Mouse (Mus musculus): Measurements from ENCODE around the gene Aqp9.

The Aqp9 gene

DNA sequence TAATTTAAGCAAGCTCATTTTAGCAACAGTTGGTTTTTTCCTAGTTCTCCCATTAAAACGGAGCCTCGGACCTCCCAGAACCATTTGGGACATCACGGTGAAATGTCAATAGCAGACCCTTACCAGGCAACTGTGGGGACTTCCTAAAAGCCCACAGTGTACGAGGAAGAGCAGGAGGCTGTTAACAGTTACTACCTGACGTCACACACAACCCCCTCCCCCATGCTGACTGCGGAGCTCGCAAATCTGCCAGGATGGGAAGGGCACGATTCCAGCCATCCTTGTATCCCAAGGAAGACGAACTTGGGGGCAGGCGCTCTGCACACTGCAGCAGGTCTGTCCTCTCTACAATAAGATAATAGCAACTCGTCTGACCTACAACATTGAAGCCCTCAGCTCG is at the start of gene Aqp9:
Gene Aqp9 (minus strand): TSS at position 172 of the 400 bp plus-strand sequence.
- DNase-seq (ENCODE audit: inconsistent age in 2 of 2, low spot score in 1 of 2), result no peak

DNA sequence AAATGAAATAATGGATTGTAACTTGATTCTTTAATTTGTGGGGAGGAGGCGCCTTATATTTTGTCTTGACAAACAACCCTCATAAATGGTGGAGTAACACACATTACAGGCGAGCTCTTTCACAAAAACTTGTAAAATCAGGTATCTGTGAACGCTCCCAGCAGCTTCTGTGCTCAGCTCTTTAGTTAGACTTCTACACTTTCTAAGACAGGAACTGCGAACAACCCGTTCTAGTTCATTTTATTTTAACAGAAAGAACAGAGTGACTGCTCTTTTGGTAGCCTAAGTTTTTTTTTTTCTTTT is 49.3 kb upstream of the Aqp9 start:
- no peak for DNase-seq (ENCODE audit: inconsistent age in 2 of 2, low spot score in 1 of 2)

DNA sequence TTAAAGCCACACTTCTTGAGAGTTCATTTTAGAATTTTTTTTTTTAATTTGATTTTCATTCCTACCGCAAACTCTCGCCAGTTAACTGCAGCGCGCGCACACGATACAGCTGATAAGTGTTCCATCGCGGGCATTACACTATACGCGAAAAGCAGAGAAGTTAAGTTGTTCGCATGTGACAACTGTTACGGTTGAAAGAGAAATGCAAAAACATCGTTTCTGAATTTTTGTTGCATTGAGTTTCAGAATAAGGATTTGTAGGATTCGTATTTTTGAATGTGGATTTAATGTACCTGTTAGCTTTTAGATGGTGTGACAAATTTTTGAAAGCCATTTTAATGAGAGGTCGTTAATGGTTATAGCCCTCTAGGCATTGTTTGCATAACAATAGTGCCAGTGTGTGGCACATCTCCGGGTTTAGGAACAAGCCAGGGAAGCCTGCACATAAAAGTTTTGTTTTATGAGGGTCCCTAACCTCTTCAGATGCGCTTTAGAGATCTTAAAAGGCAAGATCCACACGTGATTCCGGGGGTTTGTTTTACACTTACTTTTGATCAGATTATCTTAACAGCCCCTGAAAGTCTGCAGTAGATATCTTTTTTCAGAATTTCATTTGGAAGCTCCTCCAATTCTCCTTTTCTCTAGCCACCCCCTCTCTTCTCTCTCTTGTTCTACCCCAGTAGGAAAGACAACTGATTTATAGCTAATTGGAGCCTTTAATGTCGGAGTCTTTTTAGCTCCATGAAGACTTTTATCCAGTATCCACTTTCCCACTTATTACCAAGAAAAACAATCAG is 48.7 kb upstream of the Aqp9 start:
- DNase-seq (ENCODE audit: inconsistent age in 2 of 2, low spot score in 1 of 2), result peak; percentile 8 to 63

DNA sequence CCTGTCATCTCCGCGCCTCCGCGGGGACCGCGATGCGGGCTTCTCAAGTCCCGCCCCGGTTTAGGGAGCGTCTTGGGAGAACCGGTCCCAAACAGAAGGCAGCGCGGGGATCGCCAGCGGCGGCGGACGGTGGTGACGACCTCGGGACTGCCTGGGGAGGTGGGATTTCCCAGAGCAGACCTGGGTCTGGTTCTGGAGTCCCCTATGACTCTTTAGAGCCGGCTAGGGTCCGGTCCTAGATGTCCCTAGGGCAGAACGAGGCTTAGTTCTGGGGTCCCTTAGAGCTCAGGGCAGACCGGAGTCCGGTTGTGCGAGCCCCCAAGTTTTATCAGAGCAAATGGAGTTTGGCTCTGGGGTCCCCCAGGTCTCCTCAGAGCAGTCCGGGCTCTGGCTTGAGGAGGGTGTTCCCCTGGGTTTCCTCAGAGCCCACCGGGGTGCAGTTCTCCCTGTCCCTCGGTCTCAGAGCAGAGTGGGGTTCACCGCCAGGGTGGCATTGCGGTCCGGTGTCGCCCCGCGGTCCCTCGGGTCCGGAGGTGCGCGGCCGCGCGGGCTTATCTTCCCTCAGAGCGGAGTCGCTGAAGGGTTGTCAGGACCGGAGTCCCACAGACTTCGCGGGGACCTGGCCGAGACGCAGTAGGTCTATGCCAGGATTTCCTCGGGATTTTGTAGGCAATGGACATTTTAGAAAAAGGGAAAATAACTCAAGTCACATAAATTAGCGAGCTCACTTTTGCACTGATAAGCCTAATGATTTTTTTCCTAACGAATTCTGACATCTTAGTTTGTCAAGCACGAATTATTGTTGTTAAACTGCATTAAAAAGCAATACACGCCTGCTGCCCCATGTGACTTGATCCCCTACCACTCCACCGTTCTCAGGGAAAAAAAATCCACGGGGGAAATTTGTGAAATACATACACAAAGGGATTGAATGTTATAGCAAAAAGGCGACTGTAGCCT is 47.8 kb upstream of the Aqp9 start:
- peak; percentile 40 to 83 for DNase-seq (ENCODE audit: inconsistent age in 2 of 2, low spot score in 1 of 2)

DNA sequence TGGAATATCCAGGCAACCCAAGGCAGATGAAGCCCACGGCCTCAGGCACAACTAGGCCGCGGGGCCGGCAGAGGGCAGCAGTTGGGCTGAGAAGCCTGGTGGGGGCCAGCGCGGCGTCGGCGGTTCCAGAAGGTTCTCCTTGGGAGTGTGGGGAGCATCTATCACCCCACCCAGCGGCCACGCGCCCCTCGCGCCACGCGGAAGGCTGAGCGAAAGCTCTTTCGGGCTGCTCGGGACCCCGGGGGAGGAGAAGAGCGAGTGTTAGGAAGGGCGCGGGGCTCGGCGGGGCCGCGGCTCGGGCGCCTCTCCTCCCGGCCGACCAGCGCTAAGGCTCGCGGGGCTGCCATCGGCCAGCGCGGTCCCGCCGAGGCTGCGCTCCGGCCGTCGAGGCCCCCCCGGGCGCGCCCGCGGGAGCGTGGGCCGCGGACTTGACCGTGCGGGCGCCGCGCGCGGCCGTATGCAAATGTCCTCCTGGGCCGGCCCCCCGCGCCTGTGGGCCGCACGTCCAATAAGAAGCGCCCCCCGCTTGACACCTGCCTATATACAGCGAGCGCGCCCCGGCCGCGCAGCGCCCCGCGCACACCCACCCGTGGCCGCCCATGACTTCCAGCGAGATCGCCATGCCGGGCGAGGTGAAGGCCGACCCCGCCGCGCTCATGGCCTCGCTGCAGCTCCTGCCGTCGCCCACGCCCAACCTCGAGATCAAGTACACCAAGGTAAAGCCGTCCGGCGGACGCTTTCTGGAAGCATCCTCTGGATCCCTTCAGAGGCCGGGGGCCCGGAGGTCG is 47.0 kb upstream of the Aqp9 start, which contains the start of gene Aldh1a2:
Gene Aldh1a2 (plus strand): TSS at position 542 of the 788 bp plus-strand sequence.
- DNase-seq (ENCODE audit: inconsistent age in 2 of 2, low spot score in 1 of 2), result peak; percentile 83 to 93

DNA sequence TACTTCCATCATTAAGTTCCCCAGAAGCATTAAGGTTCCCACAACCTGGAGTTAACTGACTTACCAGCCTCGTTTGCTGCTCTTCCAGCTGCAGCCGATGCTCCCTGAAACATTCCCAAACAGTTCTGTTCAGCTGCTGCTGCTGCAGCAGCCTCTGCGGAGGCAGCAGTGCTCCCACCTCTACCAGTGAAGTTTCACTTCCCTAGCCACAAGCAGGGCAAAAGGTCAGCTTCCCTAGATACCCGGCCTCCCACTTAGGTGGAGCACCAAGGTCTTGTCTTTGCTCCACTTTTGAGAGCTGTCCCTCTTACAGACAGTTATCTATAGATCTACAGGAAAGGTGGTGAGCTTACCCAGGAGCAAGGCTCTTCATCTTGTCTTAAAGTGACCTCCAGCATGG is 45.2 kb upstream of the Aqp9 start:
- no peak for DNase-seq (ENCODE audit: inconsistent age in 2 of 2, low spot score in 1 of 2)

DNA sequence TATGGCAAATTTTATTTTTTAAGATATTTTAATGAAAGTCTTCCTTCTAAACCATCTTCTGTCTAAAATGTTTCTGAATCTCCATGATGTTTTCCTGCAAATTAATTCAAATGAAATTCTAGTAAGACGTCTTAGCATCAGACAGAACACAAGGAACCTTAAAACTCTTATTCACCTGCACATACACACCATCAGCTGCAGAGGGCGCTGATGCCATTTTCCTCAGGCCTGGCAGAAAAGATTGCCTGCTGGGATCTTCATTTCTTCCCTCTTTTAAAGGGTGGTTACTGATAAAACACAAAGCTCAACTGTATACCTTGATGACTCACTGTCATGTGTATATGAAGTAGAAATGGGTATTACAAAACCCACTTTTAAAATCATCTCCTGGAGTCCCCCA is 42.4 kb upstream of the Aqp9 start:
- peak; percentile 33 to 69 for DNase-seq (ENCODE audit: inconsistent age in 2 of 2, low spot score in 1 of 2)

DNA sequence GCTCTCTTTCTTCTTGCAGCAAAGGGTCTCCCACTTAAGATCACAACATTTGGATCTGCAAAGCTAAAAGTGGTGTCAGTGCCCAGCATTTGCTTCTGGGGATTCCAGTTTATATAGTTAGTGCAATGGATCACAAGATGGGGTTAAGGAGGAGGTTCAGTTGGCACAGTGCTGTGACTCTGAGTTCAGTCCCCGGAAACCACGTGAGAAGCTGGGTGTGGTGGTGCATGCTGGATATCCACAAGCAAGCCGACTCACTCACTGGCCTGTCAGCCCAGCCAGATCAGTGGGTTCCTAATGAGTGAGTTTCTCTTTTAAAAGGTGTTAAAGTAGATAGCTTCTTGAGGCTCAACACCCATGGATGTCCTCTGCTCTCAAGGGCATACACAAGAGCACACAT is 40.8 kb upstream of the Aqp9 start:
- DNase-seq (ENCODE audit: inconsistent age in 2 of 2, low spot score in 1 of 2), result no peak

DNA sequence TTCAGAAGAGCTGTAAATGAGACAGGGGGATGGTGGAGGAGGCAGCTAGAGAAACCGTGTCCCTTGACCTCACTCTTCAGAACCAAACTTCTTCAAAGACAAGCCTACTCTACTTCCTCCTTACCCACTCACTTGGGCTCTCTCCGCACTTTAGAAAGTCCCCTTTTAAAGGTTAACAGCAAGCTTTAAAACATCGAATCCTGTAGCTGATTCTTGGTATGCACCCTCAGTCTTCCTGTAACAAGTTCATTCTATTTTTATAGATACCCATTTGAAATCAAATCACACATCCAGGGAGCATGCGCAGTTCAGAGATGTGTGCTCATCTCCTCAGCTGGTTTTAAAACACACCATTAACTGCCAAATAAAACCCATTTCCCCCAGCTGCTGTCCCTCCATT is 33.8 kb upstream of the Aqp9 start:
- DNase-seq (ENCODE audit: inconsistent age in 2 of 2, low spot score in 1 of 2), result no peak

DNA sequence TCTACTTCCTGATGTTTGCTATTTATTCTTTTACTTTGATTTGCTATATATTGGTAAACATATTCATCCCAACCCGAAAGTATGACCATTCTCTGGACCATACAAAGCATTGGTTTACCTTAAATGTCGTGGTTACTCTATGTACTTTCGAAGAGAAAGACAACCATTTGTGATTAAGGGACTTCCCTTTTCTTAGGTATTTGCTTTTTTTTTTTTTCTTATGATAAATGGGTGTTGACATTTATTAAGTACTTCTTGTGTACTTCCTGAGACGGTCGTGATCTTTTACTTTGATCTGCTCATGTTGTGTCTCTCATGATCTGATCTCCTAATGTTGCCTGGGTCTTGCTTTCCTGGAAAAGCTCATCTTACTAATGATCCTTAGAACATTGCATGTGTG is 30.3 kb upstream of the Aqp9 start:
- DNase-seq (ENCODE audit: inconsistent age in 2 of 2, low spot score in 1 of 2), result no peak

DNA sequence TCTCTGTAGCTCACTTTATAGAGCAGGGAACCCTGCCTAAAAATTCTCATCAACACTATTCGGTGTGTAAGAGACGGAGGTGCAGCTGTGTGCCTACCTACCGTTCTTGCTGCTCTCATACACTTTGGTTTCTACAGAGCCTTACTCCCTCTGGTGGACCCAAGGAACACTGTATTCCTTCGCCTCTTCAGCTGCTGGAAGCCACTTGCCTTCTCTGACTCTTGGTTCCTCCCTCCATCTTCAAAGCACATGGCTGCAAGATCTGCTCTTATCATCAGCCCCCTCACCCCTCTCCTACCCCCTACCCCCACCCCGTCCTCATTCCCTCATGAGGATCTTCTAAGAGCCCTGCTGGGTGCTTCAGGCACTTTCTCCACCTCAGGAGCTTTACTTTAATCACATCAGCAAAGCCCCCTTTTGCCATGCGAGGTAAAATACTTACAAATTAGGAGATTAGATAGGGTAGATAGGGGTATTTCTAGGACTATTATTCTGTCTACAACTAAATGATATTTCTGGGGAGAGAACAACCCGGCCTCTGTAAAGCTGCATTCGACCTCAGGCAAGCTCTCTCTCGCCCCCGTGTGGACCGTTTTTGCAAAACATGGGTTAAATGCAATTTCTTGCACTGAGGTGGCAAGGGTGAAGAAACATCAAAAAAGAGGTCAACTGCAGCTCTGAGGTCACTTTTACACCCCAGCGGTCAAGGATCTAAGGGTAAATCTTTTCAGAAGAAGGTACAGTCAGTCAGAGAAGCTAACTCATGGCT is 20.3 kb upstream of the Aqp9 start:
- DNase-seq (ENCODE audit: inconsistent age in 2 of 2, low spot score in 1 of 2), result peak; percentile 51 to 90

DNA sequence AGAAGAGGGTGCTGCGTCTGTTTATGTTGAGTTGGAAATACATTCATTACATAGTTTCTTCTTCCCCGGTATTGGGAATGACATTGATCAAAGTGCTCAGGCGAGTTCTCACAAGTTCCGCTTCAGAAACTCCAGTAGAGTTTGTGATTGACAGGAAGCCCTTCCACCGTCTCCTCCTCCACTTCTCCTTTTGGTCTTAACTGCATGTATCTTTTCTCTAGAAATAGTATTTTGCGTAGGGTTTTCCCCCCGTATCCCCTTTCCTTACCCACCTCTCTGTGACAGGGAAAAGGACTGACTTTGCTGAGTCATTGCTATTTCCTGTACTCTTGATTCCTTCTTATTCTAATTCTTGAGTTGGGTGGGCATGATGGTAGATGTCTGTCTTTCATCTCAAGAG is 18.9 kb upstream of the Aqp9 start:
- DNase-seq (ENCODE audit: inconsistent age in 2 of 2, low spot score in 1 of 2), result no peak

DNA sequence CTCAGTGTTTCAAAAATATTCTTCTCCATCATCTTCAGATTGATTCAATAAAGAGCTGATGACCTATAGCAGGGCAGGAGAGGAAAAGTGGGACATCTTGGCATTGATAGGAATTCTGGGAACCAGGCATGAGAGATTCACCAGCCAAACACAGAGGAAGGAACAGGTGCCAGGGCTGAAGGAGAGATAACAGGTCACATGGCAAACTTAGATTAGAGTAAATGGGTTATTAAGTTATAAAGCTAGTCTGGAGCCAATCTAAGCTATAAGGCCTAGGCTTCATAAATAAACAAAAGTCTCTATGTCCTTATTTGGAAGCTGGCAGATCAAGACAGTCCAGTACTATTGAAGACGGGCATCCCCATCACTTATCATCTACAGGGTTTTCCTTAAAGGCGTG is 17.3 kb upstream of the Aqp9 start:
- no peak for DNase-seq (ENCODE audit: inconsistent age in 2 of 2, low spot score in 1 of 2)

DNA sequence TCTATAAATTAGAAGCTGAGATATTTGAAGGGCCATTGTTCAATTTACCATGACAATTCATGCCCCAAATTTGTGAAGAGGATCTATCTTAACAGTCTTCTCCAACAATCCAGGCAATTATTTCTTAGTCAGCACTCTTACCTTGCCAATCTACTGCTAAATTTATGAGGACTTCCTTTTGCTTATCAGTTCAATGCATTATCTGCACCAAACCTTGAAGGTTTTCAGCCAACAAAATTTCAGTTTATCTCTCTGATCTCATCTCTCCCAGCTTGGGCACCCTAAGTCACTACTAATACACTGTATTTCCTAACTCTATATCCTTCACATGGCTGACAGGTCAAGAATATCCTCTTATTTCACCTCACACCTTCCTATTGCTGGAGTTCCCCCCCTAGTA is 16.8 kb upstream of the Aqp9 start:
- DNase-seq (ENCODE audit: inconsistent age in 2 of 2, low spot score in 1 of 2), result no peak

DNA sequence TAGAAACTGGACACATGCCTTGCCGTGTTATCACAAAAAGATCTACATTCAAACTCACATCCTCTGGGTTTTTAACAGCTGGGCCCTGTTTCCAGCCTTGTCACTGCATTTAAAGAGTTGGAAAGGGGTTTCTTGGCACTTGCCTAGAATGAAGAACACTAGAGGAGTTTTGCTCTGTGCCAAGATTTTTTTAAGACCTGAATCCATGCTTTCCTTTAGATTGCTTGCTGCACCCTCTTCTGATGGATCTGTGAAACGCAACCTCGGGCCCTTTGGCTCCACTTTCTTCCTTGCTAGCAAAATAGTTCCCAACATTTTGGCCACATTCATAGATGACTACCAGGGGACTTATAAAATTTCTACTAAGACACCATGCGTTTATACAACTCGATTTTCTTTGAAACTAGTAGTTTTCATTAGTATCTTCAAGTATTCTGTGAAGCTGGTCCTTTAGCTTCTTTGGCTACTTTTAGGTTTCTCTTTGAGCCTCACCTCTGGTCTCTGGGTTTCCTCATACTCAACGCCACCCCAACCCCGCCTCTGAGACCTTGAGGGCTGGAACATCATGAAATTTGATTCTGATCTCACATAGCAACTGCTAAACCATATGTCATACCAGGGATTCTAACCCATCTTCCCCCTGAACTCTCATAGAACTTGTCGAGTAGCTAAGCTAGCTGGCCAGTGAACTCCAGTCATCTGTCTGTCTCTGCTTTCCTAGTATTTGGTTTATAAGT is 11.7 kb upstream of the Aqp9 start:
- DNase-seq (ENCODE audit: inconsistent age in 2 of 2, low spot score in 1 of 2), result peak; percentile 46 to 66

DNA sequence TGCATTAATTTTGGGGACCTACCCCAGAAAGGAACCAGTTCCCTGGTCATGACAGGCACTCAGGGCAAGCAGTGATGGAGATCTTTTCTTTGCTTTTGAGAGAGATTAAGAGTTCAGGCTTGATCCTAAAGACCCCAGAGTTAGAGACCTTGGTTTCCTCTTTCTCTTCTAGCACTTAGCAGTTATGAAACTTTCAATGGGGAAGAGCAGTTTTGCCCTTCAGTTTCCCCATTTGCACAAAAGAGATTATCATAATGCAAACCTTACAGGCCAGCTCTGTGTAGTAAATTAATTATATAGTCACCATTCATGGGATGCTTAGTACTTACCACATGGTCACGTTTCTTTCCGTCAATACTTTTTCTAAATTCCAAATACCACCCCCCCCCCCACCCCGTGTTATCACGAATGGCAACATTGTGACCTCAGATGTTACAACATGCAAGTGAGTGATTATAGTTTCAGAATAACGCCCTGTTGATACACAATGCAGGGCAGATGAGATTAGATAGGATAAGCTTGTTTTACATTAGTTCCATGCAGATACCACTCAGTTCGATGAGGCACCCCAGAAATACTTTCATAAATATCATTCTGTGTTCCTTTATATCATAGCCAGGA is 10.9 kb upstream of the Aqp9 start:
- DNase-seq (ENCODE audit: inconsistent age in 2 of 2, low spot score in 1 of 2), result no peak

DNA sequence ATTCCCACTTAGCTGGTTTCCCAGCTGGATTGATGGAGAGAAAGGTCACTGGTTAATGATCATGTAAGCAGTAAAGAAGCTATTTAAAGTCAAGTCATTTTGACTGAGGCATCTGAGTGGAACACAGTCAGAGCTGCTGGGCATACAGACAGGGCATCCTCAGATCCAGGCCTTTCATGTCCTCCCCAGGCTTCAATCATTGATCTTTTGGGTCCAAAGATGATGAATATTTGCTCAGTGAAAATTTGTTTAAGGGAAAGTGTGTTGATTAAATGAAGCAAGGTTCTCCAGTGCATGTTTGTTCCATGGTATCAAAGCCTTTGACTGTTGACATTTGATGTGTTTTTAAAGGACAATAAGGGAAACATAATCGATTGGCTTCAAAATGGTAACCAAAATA is 7.2 kb upstream of the Aqp9 start:
- no peak for DNase-seq (ENCODE audit: inconsistent age in 2 of 2, low spot score in 1 of 2)

DNA sequence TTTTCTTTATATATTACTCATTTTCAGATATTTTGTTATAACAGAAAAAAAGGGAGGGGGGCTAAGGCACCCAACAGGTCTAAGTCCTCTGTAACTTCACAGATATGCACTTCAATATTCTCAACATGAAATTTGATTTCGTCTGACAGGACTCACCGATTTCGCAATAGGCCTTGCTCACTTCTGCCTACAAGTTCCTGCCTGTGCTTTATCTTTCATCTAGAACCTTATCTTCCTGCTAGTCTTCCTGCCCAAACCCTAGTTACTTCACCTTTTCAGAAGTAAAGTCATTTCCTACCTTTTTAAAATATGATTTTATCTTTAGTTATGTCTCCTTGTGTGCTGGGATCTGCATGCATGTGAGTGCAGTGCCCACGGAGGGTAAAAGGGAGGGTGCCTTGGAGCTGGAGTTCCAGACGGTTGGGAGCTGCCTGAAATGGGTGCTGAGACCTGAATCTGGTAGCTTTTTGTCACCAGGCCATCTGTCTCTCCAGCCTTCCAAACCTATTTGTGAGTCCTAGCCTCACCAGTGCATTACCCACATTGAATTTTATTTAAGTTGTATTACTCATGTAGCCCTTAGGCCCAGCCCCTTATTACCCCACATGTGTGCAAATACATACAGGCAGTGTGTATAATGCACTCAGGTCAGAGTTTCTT is 6.0 kb upstream of the Aqp9 start:
- DNase-seq (ENCODE audit: inconsistent age in 2 of 2, low spot score in 1 of 2), result no peak

DNA sequence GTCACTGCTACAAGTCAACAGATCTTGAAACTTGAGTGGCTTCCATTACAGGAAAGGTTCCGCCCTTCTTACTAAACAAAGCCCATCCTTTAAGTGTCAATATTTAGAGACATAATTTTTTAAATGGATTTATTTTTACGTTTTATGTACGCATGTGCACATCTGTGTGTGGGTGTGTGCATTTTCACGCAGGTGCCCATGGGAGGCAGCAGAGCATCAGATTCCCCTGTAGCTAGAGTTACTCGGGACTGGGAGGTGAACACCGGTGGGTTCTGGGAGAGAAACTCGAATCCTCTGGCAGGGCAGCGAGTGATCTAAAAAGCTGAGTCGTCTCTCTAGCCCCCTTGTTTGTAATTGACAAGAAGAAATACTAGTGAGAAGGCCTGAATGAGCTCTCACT is 5.1 kb upstream of the Aqp9 start:
- DNase-seq (ENCODE audit: inconsistent age in 2 of 2, low spot score in 1 of 2), result no peak
